Mouse (Mus musculus) megakaryocyte, adult 5-6 weeks (primary cell): Measurements from ENCODE around the gene Zfyve28. TPM values are rescaled to one million over a fixed set of nuclear protein-coding genes. Genes with fewer than 3 reads are reported as not detected.

Source experiments
- ATAC-seq: 2 replicates; pipeline ENCODE4 v1.8.0; 2016; ENCODE audit warnings: mild to moderate bottlenecking, inconsistent platforms; ENCODE audit not compliant: poor library complexity, severe bottlenecking
- total RNA-seq, 2 experiments: library from RNA; stranded (forward) in 1 of 2; stranded (reverse) in 1 of 2; fragments of 153-499, 151-499 nt in 1 of 2; fragments of 221-1000, 200-1000 nt in 1 of 2; gene quantifications; 2 replicates each; pipeline versions ENCODE4 v1.2.3 to v1.2.4; 2015 to 2017

Gene Zfyve28
- total RNA-seq (2015) = 2.3 and 3.8 TPM in 2 replicates
- total RNA-seq (2017) = 4.8 and 5.5 TPM in 2 replicates

- ATAC-seq = peak; percentile 53
These were observed at the start of gene Zfyve28, which contains the start of gene Cfap99 for GRCm38 (mm10) chr5:34288154-34288716. Gene Zfyve28, minus strand, starts transcription at chr5:34288449. Gene Cfap99, plus strand, starts transcription at chr5:34288600.

- ATAC-seq = peak; percentile 56
These were observed 48.7 kb upstream of the Zfyve28 start for GRCm38 (mm10) chr5:34336775-34337450.

DNA sequence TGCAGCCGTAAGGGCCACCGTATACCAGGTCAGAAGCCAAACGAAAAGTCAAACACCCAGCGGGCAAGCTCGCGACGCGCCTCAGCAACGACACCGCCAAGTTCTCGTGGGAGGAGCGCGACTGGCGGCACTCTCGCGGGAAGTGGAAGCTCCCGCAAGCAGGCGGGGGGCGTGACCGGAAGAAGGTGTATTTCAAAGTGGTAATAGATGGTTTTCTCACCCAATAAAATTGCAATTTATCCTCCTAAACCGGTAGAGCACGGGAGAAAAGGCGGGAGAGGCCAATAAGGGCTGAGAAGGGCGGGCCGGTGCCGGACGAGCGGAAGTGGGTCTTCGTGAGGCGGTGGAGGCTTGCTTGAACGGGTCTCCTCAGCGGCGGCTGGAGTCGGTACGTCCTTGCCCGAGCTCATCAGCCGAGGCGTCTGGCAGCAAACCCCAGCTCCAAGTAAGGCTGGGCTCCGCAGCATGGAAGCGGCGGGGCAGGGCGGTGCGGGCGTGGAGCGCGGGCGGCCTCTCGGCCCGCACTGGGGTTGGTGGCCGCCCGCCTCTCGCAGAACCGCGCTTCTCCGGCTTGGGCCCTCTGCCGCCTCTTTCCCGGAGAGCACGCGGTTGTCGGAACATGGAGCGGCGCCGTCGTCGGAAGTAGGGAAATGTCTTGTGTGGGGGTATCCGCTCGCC is 48.0 kb upstream of the Zfyve28 start, which contains the start of gene Rnf4:
Gene Rnf4, plus strand, starts transcription at position 193 of the 678 bp plus-strand sequence.
- peak; percentile 93 for ATAC-seq

- peak; percentile 31 for ATAC-seq
These were observed 47.4 kb upstream of the Zfyve28 start for GRCm38 (mm10) chr5:34335539-34336096.

- ATAC-seq = no peak
These were observed 45.8 kb upstream of the Zfyve28 start for GRCm38 (mm10) chr5:34334081-34334480.

- no peak for ATAC-seq
These were observed 41.9 kb upstream of the Zfyve28 start for GRCm38 (mm10) chr5:34330136-34330535.

DNA sequence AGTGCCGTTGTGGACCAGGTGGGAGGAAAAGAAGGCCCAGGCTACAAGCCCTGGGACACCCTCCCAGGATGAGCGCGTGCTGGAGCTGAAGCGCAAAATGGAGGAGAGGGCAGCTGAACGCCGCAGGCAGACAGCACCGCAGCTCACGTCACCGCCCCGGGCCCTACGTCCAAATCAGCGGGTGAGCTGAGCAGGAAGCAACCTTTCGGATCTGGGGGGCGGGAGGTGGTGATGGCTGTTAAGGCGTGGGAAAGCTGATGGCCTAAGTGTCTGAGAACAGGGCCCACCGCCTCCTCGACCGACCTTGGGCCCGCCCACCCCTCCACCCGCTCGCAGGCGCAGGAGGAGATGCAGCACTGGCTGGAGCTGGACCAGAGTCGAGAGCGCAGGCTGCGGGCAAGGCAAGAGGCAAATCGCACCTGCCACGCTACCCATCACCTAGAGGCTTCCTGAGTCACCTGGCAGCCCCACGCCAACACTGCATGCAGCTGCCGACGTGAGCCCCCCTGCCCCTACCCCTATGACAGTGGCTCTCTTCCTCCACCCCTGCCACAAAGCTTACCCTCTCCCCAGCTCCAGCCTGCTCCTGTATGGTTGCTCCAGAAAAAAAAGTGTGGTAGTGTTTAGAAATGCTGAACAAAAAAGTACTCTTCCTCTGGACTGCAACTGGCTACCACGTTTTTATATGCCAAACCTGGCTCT is 38.8 kb upstream of the Zfyve28 start:
- ATAC-seq = no peak

GRCm38 (mm10) chr5:34326249-34326691 is 38.0 kb upstream of the Zfyve28 start:
- no peak for ATAC-seq

DNA sequence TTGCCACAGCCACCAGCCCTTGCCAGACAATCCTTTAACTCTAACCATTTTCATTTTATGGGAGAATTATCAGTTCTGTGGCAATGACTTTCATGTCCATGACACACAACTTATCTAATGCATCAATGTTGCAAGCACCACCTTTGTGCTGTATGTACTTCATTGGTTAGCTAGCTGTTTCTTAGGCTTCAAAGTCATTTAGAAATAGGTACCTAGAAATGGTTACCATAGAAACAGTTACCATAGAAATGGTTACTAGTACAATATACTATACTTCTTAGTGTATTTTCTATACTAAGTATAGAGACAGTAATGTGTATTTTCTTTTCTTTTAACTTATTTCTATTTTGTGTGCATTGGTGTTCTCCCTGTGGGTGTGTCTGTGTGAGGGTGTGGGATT is 37.0 kb upstream of the Zfyve28 start:
- ATAC-seq = no peak

DNA sequence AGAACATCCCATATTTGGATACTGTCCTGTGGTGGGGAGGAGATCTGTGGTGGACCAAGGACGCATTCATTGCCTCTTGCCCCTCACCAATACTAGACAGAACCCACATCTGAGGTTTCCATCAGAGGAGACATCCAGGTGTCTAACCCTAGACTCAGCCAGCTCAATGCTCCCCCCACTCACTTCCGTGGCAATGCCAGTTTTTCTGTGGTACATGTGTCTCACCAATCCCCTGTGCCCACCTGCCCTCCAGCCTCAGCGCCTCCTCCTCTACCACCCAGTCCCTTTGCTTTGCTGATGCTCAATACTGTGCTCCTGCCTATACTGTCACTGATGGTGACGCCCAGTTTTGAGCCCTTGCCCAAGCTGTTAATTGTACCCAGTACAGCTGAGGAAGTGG is 33.0 kb upstream of the Zfyve28 start:
- ATAC-seq = no peak

- ATAC-seq = no peak
These were observed 31.3 kb upstream of the Zfyve28 start for GRCm38 (mm10) chr5:34319491-34320034.

GRCm38 (mm10) chr5:34309016-34309415 is 20.8 kb upstream of the Zfyve28 start:
- ATAC-seq = no peak

- ATAC-seq = no peak
These were observed 14.1 kb upstream of the Zfyve28 start for GRCm38 (mm10) chr5:34302377-34302776.

DNA sequence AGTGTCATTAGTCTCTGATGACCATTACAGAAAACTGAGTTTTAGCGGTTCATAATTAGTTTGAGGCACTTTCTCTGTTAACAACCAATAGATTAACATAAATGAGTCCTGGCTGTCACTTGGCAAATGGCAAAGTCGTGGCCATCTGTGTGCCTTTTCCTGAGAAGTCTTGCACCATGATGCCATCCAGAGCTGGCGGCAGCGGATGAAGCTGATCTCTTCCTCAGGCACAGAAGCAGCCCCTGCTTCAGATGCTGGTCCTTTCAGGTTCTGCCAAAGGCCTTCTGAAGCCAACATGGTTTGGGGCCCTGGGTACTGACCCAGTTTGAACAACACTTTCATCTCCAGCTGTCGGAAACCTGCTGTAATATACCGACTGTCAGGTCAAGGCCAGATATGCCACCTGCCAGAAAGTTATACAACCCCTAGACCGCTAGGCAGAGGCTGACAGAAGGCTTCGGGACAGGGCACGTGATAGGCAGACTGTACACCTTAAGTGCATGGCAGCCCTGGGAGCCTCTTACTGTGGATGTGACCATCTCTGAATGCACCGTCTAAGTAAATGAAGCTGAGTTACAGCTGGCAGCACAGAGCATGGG is 10.8 kb upstream of the Zfyve28 start:
- ATAC-seq = no peak

- no peak for ATAC-seq
These were observed 9.8 kb upstream of the Zfyve28 start for GRCm38 (mm10) chr5:34298061-34298460.

GRCm38 (mm10) chr5:34295141-34295540 is 6.9 kb upstream of the Zfyve28 start:
- no peak for ATAC-seq

GRCm38 (mm10) chr5:34294696-34295095 is 6.4 kb upstream of the Zfyve28 start:
- no peak for ATAC-seq

DNA sequence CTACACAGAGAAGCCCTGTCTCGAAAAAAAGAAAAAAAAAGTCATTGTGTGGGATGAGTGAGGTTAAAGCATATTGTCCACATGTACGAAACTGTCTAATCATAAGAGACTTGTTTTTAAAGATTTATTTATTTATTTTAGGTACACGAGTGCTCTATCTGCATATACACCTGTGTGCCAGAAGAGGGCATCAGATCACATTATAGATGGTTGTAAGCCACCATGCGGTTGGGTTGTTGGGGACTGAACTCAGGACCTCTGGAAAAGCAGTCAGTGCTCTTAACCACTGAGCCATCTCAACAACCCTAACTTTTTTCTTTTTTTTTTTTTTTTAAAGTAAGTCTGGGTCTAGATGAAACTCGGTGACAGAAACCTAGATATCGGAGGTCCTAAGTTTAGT is 5.1 kb upstream of the Zfyve28 start:
- ATAC-seq = no peak

GRCm38 (mm10) chr5:34289286-34289685 is 1.0 kb upstream of the Zfyve28 start:
- ATAC-seq = no peak

- ATAC-seq = no peak
These were observed 457 bp downstream of the Zfyve28 start for GRCm38 (mm10) chr5:34287838-34288145.
